Mouse (Mus musculus): ENCODE results near the gene A930033H14Rik. TPM values are rescaled to one million over a fixed set of nuclear protein-coding genes. Genes with fewer than 3 reads are reported as not detected.

The A930033H14Rik gene
- polyA plus RNA-seq, 1 experiment from 2014 or later, result 1.2 TPM

DNA sequence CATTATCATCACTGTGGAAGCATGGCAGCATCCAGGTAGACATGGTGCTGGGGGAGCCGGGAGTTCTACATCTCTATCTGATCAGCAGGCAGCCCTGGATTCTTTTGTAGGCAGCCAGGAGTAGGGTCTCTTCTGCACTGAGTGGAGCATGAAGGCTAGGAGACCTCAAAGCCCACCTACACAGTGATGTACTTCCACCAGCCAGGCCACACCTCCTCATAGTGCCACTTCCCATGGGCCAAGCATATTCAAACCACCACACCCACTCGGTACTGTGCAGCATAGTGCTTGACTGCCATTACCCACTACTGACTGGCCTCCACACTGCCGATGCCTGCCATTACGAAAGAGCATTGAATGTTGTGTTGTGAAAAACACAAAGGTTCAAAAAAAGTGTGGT is 28.0 kb downstream of the A930033H14Rik start:
- H3K36me3 ChIP-seq (replicated peaks), result no peaks in the 10 kb centered on the region

DNA sequence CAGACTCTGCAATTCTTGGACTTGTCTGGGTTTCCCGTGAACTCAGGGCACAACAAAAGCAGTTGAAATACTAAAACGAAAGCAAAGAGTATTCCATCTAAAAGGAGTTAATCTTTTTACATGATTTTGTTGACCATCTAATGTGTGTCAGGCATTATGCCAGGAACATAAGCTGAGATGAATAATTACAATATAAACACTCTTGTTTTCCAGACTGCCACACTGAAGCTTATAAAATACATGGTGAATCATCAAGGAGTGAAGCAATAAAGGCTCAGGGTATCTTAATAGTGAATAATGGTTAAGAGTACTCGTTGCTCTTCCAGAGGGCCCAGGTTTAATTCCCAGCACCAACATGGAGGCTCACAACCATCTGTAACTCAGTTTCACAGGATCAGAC is 31.9 kb downstream of the A930033H14Rik start:
- no peak overlapping the region for H3K27ac ChIP-seq (replicated peaks)
- no peaks in the 10 kb centered on the region for H3K36me3 ChIP-seq (replicated peaks)
- H3K4me3 ChIP-seq, result no peak overlapping the region
- H3K9me3 ChIP-seq, result peaks cover 6% of the 10 kb centered on the region
- 86% methylated on average over 3 of the region's 3 CpGs for WGBS
- H3K4me1 ChIP-seq, result peaks cover 4% of the 10 kb centered on the region; the same call in 1 of the 2 replicates
- DNase-seq (ENCODE audit: low spot score), result no peak
- H3K27me3 ChIP-seq (replicated peaks; ENCODE audit: low read depth, poor library complexity, severe bottlenecking), result no peaks in the 10 kb centered on the region

More for the DNA sequence above, 28.0 kb downstream of the A930033H14Rik start:
- Histone ChIP-seq H3K4me3 (no peak overlapping the region), H3K9me3 (no peaks in the 10 kb centered on the region), H3K27ac (replicated peaks) (no peak overlapping the region), H3K27me3 (replicated peaks; ENCODE audit: low read depth, poor library complexity, severe bottlenecking) (no peaks in the 10 kb centered on the region), H3K4me1 (peaks cover 4% of the 10 kb centered on the region; the same call in 1 of the 2 replicates)
- no peak for DNase-seq (ENCODE audit: low spot score)
- 94% methylated on average over 4 of the region's 4 CpGs for WGBS

DNA sequence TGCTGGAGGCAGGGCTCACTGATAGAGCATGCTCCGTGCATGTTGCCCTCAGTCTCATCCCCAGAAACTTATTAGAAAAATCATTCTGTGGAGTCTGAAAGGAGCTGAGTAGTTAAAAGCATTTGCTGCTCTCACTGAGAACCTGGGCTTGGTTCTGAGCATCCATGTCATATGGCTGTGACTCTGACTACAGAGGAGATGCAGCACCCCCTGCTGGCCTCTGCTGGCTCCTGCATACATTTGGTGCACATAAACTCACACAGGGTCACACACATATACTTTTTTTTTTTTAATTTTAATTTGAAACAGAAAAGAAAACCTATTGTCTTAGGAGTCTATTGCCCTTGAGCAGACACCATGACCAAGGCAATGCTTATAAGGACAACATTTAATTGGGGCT is 33.6 kb downstream of the A930033H14Rik start:
- no peak overlapping the region for H3K27ac ChIP-seq (replicated peaks)
- H3K36me3 ChIP-seq (replicated peaks), result no peaks in the 10 kb centered on the region
- DNase-seq (ENCODE audit: low spot score), result no peak
- H3K9me3 ChIP-seq, result peaks cover 6% of the 10 kb centered on the region
- H3K4me1 ChIP-seq, result no peaks in the 10 kb centered on the region
- 83% methylated on average over 1 of the region's 1 CpGs for WGBS
- no peaks in the 10 kb centered on the region for H3K27me3 ChIP-seq (replicated peaks; ENCODE audit: low read depth, poor library complexity, severe bottlenecking)
- no peak overlapping the region for H3K4me3 ChIP-seq

DNA sequence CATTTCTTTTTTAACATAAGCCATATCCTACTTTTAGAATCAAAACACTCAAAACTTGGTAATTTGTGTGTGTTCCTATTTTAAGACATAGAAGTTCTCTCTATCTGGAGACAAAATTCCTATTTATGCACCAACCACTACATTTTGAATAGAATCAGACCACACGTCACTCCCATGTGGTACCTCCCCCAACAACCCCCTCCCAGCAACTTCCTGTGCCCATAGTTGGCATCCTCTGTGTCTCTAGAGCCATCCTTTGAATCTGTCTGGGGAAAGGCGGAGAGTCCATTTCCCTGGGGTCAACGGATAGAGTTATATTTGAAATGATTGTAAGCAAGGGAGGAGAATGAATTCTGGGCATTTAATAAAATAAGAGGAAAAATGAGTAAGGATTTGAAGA is 36.8 kb downstream of the A930033H14Rik start:
- WGBS, result 77% methylated on average over 3 of the region's 3 CpGs

GRCm38 (mm10) chr10:69172412-69172811 is 40.5 kb downstream of the A930033H14Rik start:
- 85% methylated on average over 3 of the region's 3 CpGs for WGBS
- no peaks in the 10 kb centered on the region for H3K9me3 ChIP-seq
- no peaks in the 10 kb centered on the region for H3K27me3 ChIP-seq (replicated peaks; ENCODE audit: low read depth, poor library complexity, severe bottlenecking)
- H3K4me3 ChIP-seq, result no peak overlapping the region
- no peaks in the 10 kb centered on the region for H3K36me3 ChIP-seq (replicated peaks)
- no peaks in the 10 kb centered on the region for H3K4me1 ChIP-seq
- DNase-seq (ENCODE audit: low spot score), result no peak
- H3K27ac ChIP-seq (replicated peaks), result no peak overlapping the region

More for the DNA sequence above, 36.8 kb downstream of the A930033H14Rik start:
- no peak for DNase-seq (ENCODE audit: low spot score)
- H3K27ac ChIP-seq (replicated peaks), result no peak overlapping the region
- H3K27me3 ChIP-seq (replicated peaks; ENCODE audit: low read depth, poor library complexity, severe bottlenecking), result no peaks in the 10 kb centered on the region
- no peaks in the 10 kb centered on the region for H3K4me1 ChIP-seq
- H3K36me3 ChIP-seq (replicated peaks), result no peaks in the 10 kb centered on the region
- no peak overlapping the region for H3K4me3 ChIP-seq
- peaks cover 6% of the 10 kb centered on the region for H3K9me3 ChIP-seq

GRCm38 (mm10) chr10:69166514-69166913 is 46.4 kb downstream of the A930033H14Rik start:
- WGBS, result 88% methylated on average over 12 of the region's 12 CpGs
- H3K4me1 ChIP-seq, result no peaks in the 10 kb centered on the region
- no peaks in the 10 kb centered on the region for H3K36me3 ChIP-seq (replicated peaks)
- H3K27ac ChIP-seq (replicated peaks), result no peak overlapping the region
- 0 out of 2 replicates have a peak, but pooled peaks cover 3% of the 10 kb centered on the region for H3K9me3 ChIP-seq
- H3K4me3 ChIP-seq, result no peak overlapping the region
- H3K27me3 ChIP-seq (replicated peaks; ENCODE audit: low read depth, poor library complexity, severe bottlenecking), result no peaks in the 10 kb centered on the region
- DNase-seq (ENCODE audit: low spot score), result no peak

- Histone ChIP-seq H3K27ac (replicated peaks) (no peak overlapping the region), H3K9me3 (0 out of 2 replicates have a peak, but pooled peaks cover 3% of the 10 kb centered on the region), H3K4me3 (no peak overlapping the region), H3K36me3 (replicated peaks) (no peaks in the 10 kb centered on the region), H3K27me3 (replicated peaks; ENCODE audit: low read depth, poor library complexity, severe bottlenecking) (no peaks in the 10 kb centered on the region), H3K4me1 (no peaks in the 10 kb centered on the region)
- DNase-seq (ENCODE audit: low spot score), result no peak
- WGBS, result 90% methylated on average over 3 of the region's 3 CpGs
Measured at GRCm38 (mm10) chr10:69165847-69166246, 47.1 kb downstream of the A930033H14Rik start.

DNA sequence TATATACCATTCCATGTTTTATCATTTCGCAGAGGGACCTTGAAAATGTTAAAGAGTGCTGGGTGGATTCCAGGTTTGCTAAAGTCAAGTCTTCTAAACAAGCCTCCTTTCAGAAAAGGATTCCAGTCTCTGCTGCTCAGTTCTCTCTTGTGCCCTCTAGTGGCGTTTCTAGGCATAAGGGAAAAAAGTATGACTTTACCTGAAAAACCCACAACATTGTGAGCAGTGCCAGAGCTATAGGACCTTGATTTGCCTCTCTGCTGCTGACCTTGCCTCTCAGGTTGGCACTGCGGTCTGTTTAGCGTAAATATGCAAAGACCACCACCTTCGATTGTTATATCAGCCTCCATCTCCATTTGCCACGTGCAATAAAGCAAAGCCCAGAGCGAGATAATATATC is 47.8 kb downstream of the A930033H14Rik start:
- no peaks in the 10 kb centered on the region for H3K36me3 ChIP-seq (replicated peaks)
- H3K27me3 ChIP-seq (replicated peaks; ENCODE audit: low read depth, poor library complexity, severe bottlenecking), result no peaks in the 10 kb centered on the region
- 0 out of 2 replicates have a peak, but pooled peaks cover 3% of the 10 kb centered on the region for H3K9me3 ChIP-seq
- no peaks in the 10 kb centered on the region for H3K4me1 ChIP-seq
- no peak overlapping the region for H3K4me3 ChIP-seq
- H3K27ac ChIP-seq (replicated peaks), result no peak overlapping the region
- no peak for DNase-seq (ENCODE audit: low spot score)
- WGBS, result 59% methylated on average over 7 of the region's 7 CpGs

DNA sequence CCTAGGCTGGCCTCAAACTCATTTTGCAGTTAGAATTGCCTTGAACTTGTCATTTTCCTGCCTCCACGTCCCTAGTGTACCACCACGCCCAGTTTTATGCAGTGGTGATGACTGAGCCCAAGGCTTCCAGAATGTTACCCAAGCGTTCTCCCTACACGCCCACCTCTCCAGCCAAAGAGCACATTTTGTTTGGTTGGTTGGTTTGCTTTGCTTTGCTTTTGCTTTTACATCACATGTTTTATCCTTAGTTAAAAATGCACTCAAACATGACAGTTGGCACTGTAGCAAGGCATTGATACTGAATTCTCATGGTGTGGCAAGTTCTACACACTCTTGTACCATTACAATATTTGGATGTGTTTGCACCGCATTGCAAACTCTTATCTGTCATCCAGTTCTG is 49.7 kb downstream of the A930033H14Rik start:
- Histone ChIP-seq H3K27me3 (replicated peaks; ENCODE audit: low read depth, poor library complexity, severe bottlenecking) (no peaks in the 10 kb centered on the region), H3K4me1 (no peaks in the 10 kb centered on the region)
- whole genome bisulfite sequencing, result 89% methylated on average over 5 of the region's 5 CpGs

DNA sequence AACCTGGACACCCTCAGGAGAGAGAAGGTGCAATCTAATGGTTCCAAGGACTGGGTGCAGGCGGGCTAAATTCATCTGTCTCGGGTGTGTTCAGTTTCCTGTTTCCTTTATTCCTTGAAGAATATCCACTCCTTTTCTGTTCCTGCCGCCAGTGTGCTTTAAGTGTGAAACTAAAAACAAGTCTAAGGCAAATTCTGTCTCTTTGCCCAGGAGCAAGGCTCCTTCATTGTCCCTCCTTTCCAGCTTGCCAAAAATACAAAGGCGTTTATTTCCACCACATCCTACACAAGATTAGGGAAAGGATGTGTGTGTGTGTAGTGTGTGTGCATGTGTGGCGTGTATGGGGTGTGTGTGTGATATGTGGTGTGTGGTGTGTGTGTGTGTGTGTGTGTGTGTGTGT is 50.3 kb downstream of the A930033H14Rik start:
- Histone ChIP-seq H3K4me1 (no peaks in the 10 kb centered on the region), H3K4me3 (no peak overlapping the region), H3K27ac (replicated peaks) (no peak overlapping the region), H3K27me3 (replicated peaks; ENCODE audit: low read depth, poor library complexity, severe bottlenecking) (no peaks in the 10 kb centered on the region), H3K9me3 (0 out of 2 replicates have a peak, but pooled peaks cover 3% of the 10 kb centered on the region), H3K36me3 (replicated peaks) (no peaks in the 10 kb centered on the region)
- no peak for DNase-seq (ENCODE audit: low spot score)
- 82% methylated on average over 5 of the region's 5 CpGs for WGBS

More for the DNA sequence above, 49.7 kb downstream of the A930033H14Rik start:
- Histone ChIP-seq H3K27ac (replicated peaks) (no peak overlapping the region), H3K36me3 (replicated peaks) (no peaks in the 10 kb centered on the region), H3K9me3 (0 out of 2 replicates have a peak, but pooled peaks cover 3% of the 10 kb centered on the region), H3K4me3 (no peak overlapping the region)
- DNase-seq (ENCODE audit: low spot score), result no peak

GRCm38 (mm10) chr10:69161503-69161902 is 51.4 kb downstream of the A930033H14Rik start:
- 0 out of 2 replicates have a peak, but pooled peaks cover 3% of the 10 kb centered on the region for H3K9me3 ChIP-seq
- no peak for DNase-seq (ENCODE audit: low spot score)
- no peaks in the 10 kb centered on the region for H3K27me3 ChIP-seq (replicated peaks; ENCODE audit: low read depth, poor library complexity, severe bottlenecking)
- no peak overlapping the region for H3K27ac ChIP-seq (replicated peaks)
- no peaks in the 10 kb centered on the region for H3K4me1 ChIP-seq
- no peak overlapping the region for H3K4me3 ChIP-seq
- no peaks in the 10 kb centered on the region for H3K36me3 ChIP-seq (replicated peaks)
- 89% methylated on average over 3 of the region's 3 CpGs for WGBS

DNA sequence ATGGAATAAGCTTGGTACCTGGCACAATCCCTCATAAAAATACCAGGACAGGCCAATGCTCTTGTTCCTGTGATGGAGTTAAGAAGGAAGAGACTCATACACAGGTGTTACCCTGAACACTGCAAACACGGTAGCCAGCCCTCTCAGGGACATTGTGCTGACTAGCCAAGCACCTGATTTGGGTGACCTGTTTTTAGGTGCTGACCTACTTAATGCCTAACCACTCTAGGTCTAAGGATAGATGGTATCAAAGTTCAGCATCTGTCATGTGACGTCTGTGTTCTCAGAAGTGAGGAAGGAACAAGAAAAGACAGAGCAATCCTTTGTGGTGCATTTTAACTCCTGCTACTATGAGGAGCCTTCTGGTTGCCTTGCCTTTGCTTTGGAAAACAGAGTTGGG is 52.0 kb downstream of the A930033H14Rik start:
- Histone ChIP-seq H3K9me3 (0 out of 2 replicates have a peak, but pooled peaks cover 3% of the 10 kb centered on the region), H3K4me3 (no peak overlapping the region), H3K4me1 (no peaks in the 10 kb centered on the region), H3K27me3 (replicated peaks; ENCODE audit: low read depth, poor library complexity, severe bottlenecking) (no peaks in the 10 kb centered on the region), H3K36me3 (replicated peaks) (no peaks in the 10 kb centered on the region), H3K27ac (replicated peaks) (no peak overlapping the region)
- 92% methylated on average over 2 of the region's 2 CpGs for WGBS
- no peak for DNase-seq (ENCODE audit: low spot score)

All from embryonic facial prominence, embryonic 10.5 days (tissue).